Mouse (Mus musculus): ENCODE data around the gene Kcnc1. TPM values are rescaled to one million over a fixed set of nuclear protein-coding genes. Genes with fewer than 3 reads are reported as not detected.

The Kcnc1 gene
- polyA plus RNA-seq, 1 experiment from 2014 or later: 3.6 TPM

GRCm38 (mm10) chr7:46463136-46463535 is 66.8 kb downstream of the Kcnc1 start:
- ATAC-seq: no peak
- no peaks in the 10 kb centered on the region for H3K36me3 ChIP-seq (ENCODE audit: poor library complexity, severe bottlenecking)
- no peaks in the 10 kb centered on the region for H3K27me3 ChIP-seq
- H3K4me2 ChIP-seq: no peak overlapping the region
- no peak overlapping the region for H3K9ac ChIP-seq
- WGBS: 92% methylated on average over 8 of the region's 8 CpGs
- no peak overlapping the region for H3K4me3 ChIP-seq
- H3K9me3 ChIP-seq (replicated peaks): 0 out of 2 replicates have a peak, but pooled peaks cover 3% of the 10 kb centered on the region
- no peak overlapping the region for H3K27ac ChIP-seq
- peaks cover 9% of the 10 kb centered on the region for H3K4me1 ChIP-seq

- no peaks in the 10 kb centered on the region for H3K4me1 ChIP-seq
- 79% methylated on average over 7 of the region's 7 CpGs for WGBS
- no peaks in the 10 kb centered on the region for H3K27me3 ChIP-seq
- H3K27ac ChIP-seq: no peak overlapping the region; the same call in 1 of the 2 replicates
- no peaks in the 10 kb centered on the region for H3K36me3 ChIP-seq (ENCODE audit: poor library complexity, severe bottlenecking)
- no peak for ATAC-seq
- no peak overlapping the region for H3K9ac ChIP-seq
- H3K9me3 ChIP-seq (replicated peaks): no peaks in the 10 kb centered on the region
- H3K4me3 ChIP-seq: no peak overlapping the region
- no peak overlapping the region for H3K4me2 ChIP-seq
These were observed 70.2 kb downstream of the Kcnc1 start for GRCm38 (mm10) chr7:46466422-46466981.

- H3K27me3 ChIP-seq: no peaks in the 10 kb centered on the region
- WGBS: 84% methylated on average over 3 of the region's 3 CpGs
- no peaks in the 10 kb centered on the region for H3K9me3 ChIP-seq (replicated peaks)
- no peak overlapping the region for H3K4me2 ChIP-seq
- H3K9ac ChIP-seq: no peak overlapping the region
- H3K27ac ChIP-seq: no peak overlapping the region
- H3K4me1 ChIP-seq: peaks cover 8% of the 10 kb centered on the region; the same call in 1 of the 2 replicates
- H3K4me3 ChIP-seq: no peak overlapping the region
- no peaks in the 10 kb centered on the region for H3K36me3 ChIP-seq (ENCODE audit: poor library complexity, severe bottlenecking)
- ATAC-seq: no peak
These were observed 73.2 kb downstream of the Kcnc1 start for GRCm38 (mm10) chr7:46469542-46469941.

- no peak overlapping the region for H3K9ac ChIP-seq
- ATAC-seq: no peak
- H3K27ac ChIP-seq: no peak overlapping the region
- H3K27me3 ChIP-seq: no peaks in the 10 kb centered on the region
- no peak overlapping the region for H3K4me2 ChIP-seq
- H3K36me3 ChIP-seq (ENCODE audit: poor library complexity, severe bottlenecking): no peaks in the 10 kb centered on the region
- peaks cover 12% of the 10 kb centered on the region for H3K4me1 ChIP-seq
- H3K4me3 ChIP-seq: no peak overlapping the region
- H3K9me3 ChIP-seq (replicated peaks): no peaks in the 10 kb centered on the region
- 72% methylated on average over 7 of the region's 7 CpGs for WGBS
These were observed 74.9 kb downstream of the Kcnc1 start for GRCm38 (mm10) chr7:46471054-46471737.

- H3K27me3 ChIP-seq: no peaks in the 10 kb centered on the region
- H3K4me3 ChIP-seq: no peak overlapping the region
- peaks cover 12% of the 10 kb centered on the region for H3K4me1 ChIP-seq
- H3K27ac ChIP-seq: peak overlapping the region; percentile 14
- no peaks in the 10 kb centered on the region for H3K36me3 ChIP-seq (ENCODE audit: poor library complexity, severe bottlenecking)
- H3K4me2 ChIP-seq: no peak overlapping the region
- WGBS: 26% methylated on average over 9 of the region's 9 CpGs
- no peak for ATAC-seq
- no peaks in the 10 kb centered on the region for H3K9me3 ChIP-seq (replicated peaks)
- 0 out of 2 replicates have a peak overlapping the region, but pooled peaks have one; percentile 3 for H3K9ac ChIP-seq
These were observed 76.8 kb downstream of the Kcnc1 start for GRCm38 (mm10) chr7:46473141-46473540.

GRCm38 (mm10) chr7:46475464-46475863 is 79.2 kb downstream of the Kcnc1 start:
- H3K4me1 ChIP-seq: peaks cover 12% of the 10 kb centered on the region
- no peak overlapping the region for H3K4me3 ChIP-seq
- no peak overlapping the region for H3K27ac ChIP-seq
- H3K4me2 ChIP-seq: no peak overlapping the region
- no peak for ATAC-seq
- no peaks in the 10 kb centered on the region for H3K36me3 ChIP-seq (ENCODE audit: poor library complexity, severe bottlenecking)
- H3K27me3 ChIP-seq: no peaks in the 10 kb centered on the region
- no peaks in the 10 kb centered on the region for H3K9me3 ChIP-seq (replicated peaks)
- no peak overlapping the region for H3K9ac ChIP-seq
- 55% methylated on average over 5 of the region's 5 CpGs for WGBS

- Histone ChIP-seq H3K9ac (no peak overlapping the region), H3K36me3 (ENCODE audit: poor library complexity, severe bottlenecking) (no peaks in the 10 kb centered on the region), H3K4me1 (peaks cover 12% of the 10 kb centered on the region), H3K27ac (no peak overlapping the region), H3K27me3 (no peaks in the 10 kb centered on the region), H3K9me3 (replicated peaks) (no peaks in the 10 kb centered on the region), H3K4me2 (no peak overlapping the region), H3K4me3 (no peak overlapping the region)
- 92% methylated on average over 3 of the region's 3 CpGs for WGBS
- ATAC-seq: no peak
These were observed 81.2 kb downstream of the Kcnc1 start for GRCm38 (mm10) chr7:46477456-46477855.

- H3K9me3 ChIP-seq (replicated peaks): no peaks in the 10 kb centered on the region
- H3K4me3 ChIP-seq: no peak overlapping the region
- no peaks in the 10 kb centered on the region for H3K36me3 ChIP-seq (ENCODE audit: poor library complexity, severe bottlenecking)
- no peak overlapping the region for H3K27ac ChIP-seq
- no peak overlapping the region for H3K9ac ChIP-seq
- H3K27me3 ChIP-seq: no peaks in the 10 kb centered on the region
- WGBS: 67% methylated on average over 6 of the region's 6 CpGs
- H3K4me1 ChIP-seq: peaks cover 4% of the 10 kb centered on the region
- no peak for ATAC-seq
- H3K4me2 ChIP-seq: no peak overlapping the region
These were observed 83.5 kb downstream of the Kcnc1 start for GRCm38 (mm10) chr7:46479793-46480192.

- no peaks in the 10 kb centered on the region for H3K27me3 ChIP-seq
- H3K4me2 ChIP-seq: no peak overlapping the region
- no peaks in the 10 kb centered on the region for H3K36me3 ChIP-seq (ENCODE audit: poor library complexity, severe bottlenecking)
- no peak overlapping the region for H3K4me3 ChIP-seq
- H3K4me1 ChIP-seq: no peaks in the 10 kb centered on the region
- 70% methylated on average over 2 of the region's 2 CpGs for WGBS
- ATAC-seq: no peak
- no peak overlapping the region for H3K27ac ChIP-seq
- no peaks in the 10 kb centered on the region for H3K9me3 ChIP-seq (replicated peaks)
- H3K9ac ChIP-seq: no peak overlapping the region
These were observed 85.8 kb downstream of the Kcnc1 start for GRCm38 (mm10) chr7:46482099-46482531.

GRCm38 (mm10) chr7:46483050-46483449 is 86.8 kb downstream of the Kcnc1 start:
- no peaks in the 10 kb centered on the region for H3K4me1 ChIP-seq
- H3K4me2 ChIP-seq: no peak overlapping the region
- H3K27me3 ChIP-seq: no peaks in the 10 kb centered on the region
- H3K9ac ChIP-seq: no peak overlapping the region
- no peak overlapping the region for H3K27ac ChIP-seq
- no peak for ATAC-seq
- no peaks in the 10 kb centered on the region for H3K36me3 ChIP-seq (ENCODE audit: poor library complexity, severe bottlenecking)
- H3K4me3 ChIP-seq: no peak overlapping the region
- H3K9me3 ChIP-seq (replicated peaks): no peaks in the 10 kb centered on the region
- 89% methylated on average over 10 of the region's 10 CpGs for WGBS

GRCm38 (mm10) chr7:46484223-46484622 is 87.9 kb downstream of the Kcnc1 start:
- H3K9me3 ChIP-seq (replicated peaks): no peaks in the 10 kb centered on the region
- whole genome bisulfite sequencing: 90% methylated on average over 6 of the region's 6 CpGs
- no peak overlapping the region for H3K4me2 ChIP-seq
- H3K4me1 ChIP-seq: no peaks in the 10 kb centered on the region
- no peak overlapping the region for H3K9ac ChIP-seq
- ATAC-seq: no peak
- no peak overlapping the region for H3K4me3 ChIP-seq
- no peaks in the 10 kb centered on the region for H3K27me3 ChIP-seq
- no peak overlapping the region for H3K27ac ChIP-seq
- H3K36me3 ChIP-seq (ENCODE audit: poor library complexity, severe bottlenecking): no peaks in the 10 kb centered on the region

- H3K36me3 ChIP-seq (ENCODE audit: poor library complexity, severe bottlenecking): no peaks in the 10 kb centered on the region
- no peak for ATAC-seq
- no peak overlapping the region for H3K4me2 ChIP-seq
- H3K4me3 ChIP-seq: no peak overlapping the region
- no peak overlapping the region for H3K27ac ChIP-seq
- 77% methylated on average over 5 of the region's 5 CpGs for WGBS
- H3K4me1 ChIP-seq: no peaks in the 10 kb centered on the region
- H3K27me3 ChIP-seq: no peaks in the 10 kb centered on the region
- H3K9ac ChIP-seq: no peak overlapping the region
- H3K9me3 ChIP-seq (replicated peaks): no peaks in the 10 kb centered on the region
These were observed 90.5 kb downstream of the Kcnc1 start for GRCm38 (mm10) chr7:46486761-46487160.

- Histone ChIP-seq H3K9me3 (replicated peaks) (no peaks in the 10 kb centered on the region), H3K4me3 (no peak overlapping the region), H3K9ac (no peak overlapping the region), H3K4me2 (no peak overlapping the region), H3K36me3 (ENCODE audit: poor library complexity, severe bottlenecking) (no peaks in the 10 kb centered on the region), H3K4me1 (no peaks in the 10 kb centered on the region), H3K27me3 (no peaks in the 10 kb centered on the region), H3K27ac (no peak overlapping the region)
- no peak for ATAC-seq
- 28% methylated on average over 4 of the region's 4 CpGs for WGBS
These were observed 91.1 kb downstream of the Kcnc1 start for GRCm38 (mm10) chr7:46487354-46487753.
